Mouse (Mus musculus): ENCODE data around the gene Cd1d1.

The Cd1d1 gene

GRCm38 (mm10) chr3:86961395-86961669, 37.9 kb downstream of the Cd1d1 start:
- DNase-seq (ENCODE audit: low spot score in 2 of 2) = no peak

GRCm38 (mm10) chr3:86960656-86961394, 38.4 kb downstream of the Cd1d1 start:
- DNase-seq (ENCODE audit: low spot score in 2 of 2) = no peak

GRCm38 (mm10) chr3:86959088-86959487, 40.2 kb downstream of the Cd1d1 start:
- DNase-seq (ENCODE audit: low spot score in 2 of 2) = no peak

- no peak for DNase-seq (ENCODE audit: low spot score in 2 of 2)
Observed at GRCm38 (mm10) chr3:86955376-86955775, 43.9 kb downstream of the Cd1d1 start.

DNA sequence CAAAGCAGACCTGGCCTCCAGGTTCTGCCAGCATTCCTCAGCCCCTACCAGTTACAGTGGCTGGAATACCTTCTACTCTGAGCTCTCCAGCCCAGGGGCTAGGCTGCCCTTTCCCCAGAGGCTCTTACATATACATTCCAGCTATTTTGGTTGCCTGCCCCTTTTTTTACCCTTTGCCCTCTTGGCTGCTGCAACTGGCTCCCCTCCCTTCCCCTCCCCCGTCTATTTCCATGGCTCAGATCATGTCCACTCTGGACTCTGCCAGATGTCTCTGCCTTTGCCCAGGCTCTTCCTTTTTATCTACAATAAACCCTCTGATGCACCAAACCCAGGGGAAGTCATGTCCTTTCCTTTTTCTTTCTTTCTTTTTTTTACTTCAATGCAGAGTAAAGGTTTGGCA, 44.7 kb downstream of the Cd1d1 start:
- DNase-seq (ENCODE audit: low spot score in 2 of 2) = no peak

- no peak for DNase-seq (ENCODE audit: low spot score in 2 of 2)
Observed at GRCm38 (mm10) chr3:86953819-86954218, 45.4 kb downstream of the Cd1d1 start.

DNA sequence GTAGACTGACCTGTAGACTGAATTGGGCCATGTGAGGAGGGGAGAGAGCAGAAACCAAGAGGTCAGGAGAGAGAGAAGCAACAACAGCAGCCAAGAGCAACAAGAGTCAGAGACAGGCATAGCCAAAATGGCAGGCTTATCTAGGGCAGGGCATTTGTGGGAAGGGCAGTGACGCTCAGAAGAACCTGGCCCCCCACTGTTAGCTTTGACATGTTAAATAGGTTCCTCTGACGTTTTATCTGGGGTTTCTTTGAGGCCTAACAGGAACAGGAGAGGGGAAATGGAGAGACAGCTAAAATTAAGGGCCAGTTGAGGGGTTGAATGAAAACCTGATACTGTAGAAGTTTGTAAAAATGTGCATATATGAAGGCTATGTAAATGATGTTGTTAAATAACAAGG, 48.6 kb downstream of the Cd1d1 start:
- DNase-seq (ENCODE audit: low spot score in 2 of 2) = no peak

All from urinary bladder, adult 18-20 months (tissue).